Mouse (Mus musculus): ENCODE measurements around the gene Prnp. TPM values are rescaled to one million over a fixed set of nuclear protein-coding genes. Genes with fewer than 3 reads are reported as not detected.

The Prnp gene
- polyA plus RNA-seq, 1 experiment from 2014 or later = 103 TPM

DNA sequence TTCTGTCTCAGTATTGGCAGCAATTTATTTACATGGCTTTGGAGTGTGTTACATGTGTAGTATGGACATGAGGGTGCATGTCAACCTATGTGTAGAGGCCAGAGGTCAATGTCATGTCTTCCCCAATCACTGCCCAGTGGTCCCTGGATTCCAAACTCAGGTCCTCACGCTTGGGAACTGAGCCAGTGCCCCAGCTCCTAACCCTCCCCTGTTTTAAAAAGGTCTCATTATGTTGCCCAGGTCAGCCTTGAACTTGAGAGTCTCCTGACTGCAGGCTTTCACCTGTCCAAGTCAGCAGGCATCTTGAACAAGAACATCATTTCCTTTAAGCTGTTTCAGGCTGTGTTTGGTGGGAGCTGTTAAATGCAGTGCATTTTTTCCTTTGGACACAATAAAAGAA, 822 bp upstream of the Prnp start:
- H3K27ac ChIP-seq = no peak overlapping the region
- peak overlapping the region; percentile 71; the same call in 1 of the 2 replicates for H3K4me2 ChIP-seq
- H3K4me3 ChIP-seq = no peak overlapping the region
- no peak overlapping the region for H3K9ac ChIP-seq
- H3K4me1 ChIP-seq = peaks cover 38% of the 10 kb centered on the region
- ATAC-seq = no peak
- H3K27me3 ChIP-seq = no peaks in the 10 kb centered on the region
- H3K36me3 ChIP-seq (ENCODE audit: poor library complexity, severe bottlenecking) = peaks cover 4% of the 10 kb centered on the region; the same call in 1 of the 2 replicates
- 89% methylated on average over 1 of the region's 1 CpGs for WGBS
- no peaks in the 10 kb centered on the region for H3K9me3 ChIP-seq (replicated peaks)

DNA sequence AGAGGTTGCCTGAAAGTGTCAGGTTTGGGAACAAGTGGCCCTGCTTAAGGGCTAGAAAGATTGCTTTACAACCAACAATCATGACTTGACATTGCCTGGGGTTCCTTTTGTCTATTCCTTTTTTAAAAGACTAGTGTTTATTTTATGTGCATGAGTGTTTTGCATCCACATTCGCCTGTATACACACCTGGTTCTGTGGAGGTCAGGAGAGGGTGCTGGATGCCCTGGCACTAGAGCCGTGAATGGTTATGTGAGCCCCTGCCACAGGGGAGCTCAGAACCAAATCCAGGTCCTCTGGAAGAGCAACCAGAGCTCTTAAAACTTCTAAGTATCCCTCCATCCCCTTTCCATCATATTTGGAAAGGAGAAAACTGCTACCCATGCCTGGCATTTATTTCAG, 1.1 kb downstream of the Prnp start:
- Histone ChIP-seq H3K9me3 (replicated peaks) (no peaks in the 10 kb centered on the region), H3K9ac (peak overlapping the region; percentile 89), H3K27ac (0 out of 2 replicates have a peak overlapping the region, but pooled peaks have one; percentile 41), H3K4me1 (peaks cover 34% of the 10 kb centered on the region), H3K36me3 (ENCODE audit: poor library complexity, severe bottlenecking) (peaks cover 7% of the 10 kb centered on the region; the same call in 1 of the 2 replicates), H3K4me2 (peak overlapping the region; percentile 71), H3K4me3 (peak overlapping the region; percentile 70), H3K27me3 (no peaks in the 10 kb centered on the region)
- 54% methylated on average over 2 of the region's 2 CpGs for WGBS
- ATAC-seq = no peak

GRCm38 (mm10) chr2:131911341-131911740, 1.6 kb downstream of the Prnp start:
- peaks cover 34% of the 10 kb centered on the region for H3K4me1 ChIP-seq
- peak overlapping the region; percentile 89; the same call in 1 of the 2 replicates for H3K9ac ChIP-seq
- no peaks in the 10 kb centered on the region for H3K9me3 ChIP-seq (replicated peaks)
- 26% methylated on average over 4 of the region's 4 CpGs for WGBS
- peaks cover 12% of the 10 kb centered on the region; the same call in 1 of the 2 replicates for H3K36me3 ChIP-seq (ENCODE audit: poor library complexity, severe bottlenecking)
- H3K4me2 ChIP-seq = peak overlapping the region; percentile 71
- H3K27me3 ChIP-seq = no peaks in the 10 kb centered on the region
- H3K27ac ChIP-seq = peak overlapping the region; percentile 41; the same call in 1 of the 2 replicates
- ATAC-seq = no peak
- H3K4me3 ChIP-seq = peak overlapping the region; percentile 70

DNA sequence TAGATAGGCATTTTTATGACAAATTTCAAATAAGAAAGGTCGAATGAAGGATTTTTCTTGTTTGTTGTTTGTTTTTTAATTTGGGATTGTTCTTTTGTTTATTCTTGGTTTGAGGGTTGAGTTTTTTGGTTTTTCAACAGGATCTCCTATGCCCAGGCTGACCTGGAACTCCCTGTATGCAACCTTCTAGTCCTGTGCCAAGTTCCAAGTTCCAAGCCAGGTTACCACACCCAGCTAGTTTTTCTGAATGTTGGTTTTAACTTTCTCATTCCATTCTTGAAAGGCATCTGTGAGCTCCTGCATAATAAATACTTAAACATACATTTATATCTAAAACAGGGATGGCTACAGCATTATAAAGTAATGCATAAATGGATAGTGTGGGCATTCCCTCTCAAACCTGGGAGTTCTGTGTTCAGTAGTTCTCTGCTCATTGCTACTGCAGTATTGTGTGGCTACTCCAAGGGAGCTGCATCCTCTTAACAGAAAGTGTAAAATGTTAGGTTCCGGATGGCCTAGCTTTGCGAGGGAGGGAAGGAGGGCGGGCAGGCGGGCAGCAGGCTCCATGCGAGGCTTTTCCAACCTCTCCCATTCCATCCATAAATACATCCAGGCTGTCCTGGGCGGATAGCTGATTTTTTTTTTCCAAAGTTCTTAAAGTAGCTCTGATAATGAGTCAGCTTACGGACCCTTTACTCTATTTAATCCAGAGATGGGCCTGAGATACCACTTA, 3.0 kb downstream of the Prnp start:
- Histone ChIP-seq H3K27ac (no peak overlapping the region), H3K36me3 (ENCODE audit: poor library complexity, severe bottlenecking) (peaks cover 22% of the 10 kb centered on the region), H3K4me3 (no peak overlapping the region), H3K27me3 (no peaks in the 10 kb centered on the region), H3K9me3 (replicated peaks) (no peaks in the 10 kb centered on the region), H3K4me2 (peak overlapping the region; percentile 71), H3K9ac (no peak overlapping the region), H3K4me1 (peaks cover 34% of the 10 kb centered on the region)
- WGBS = 89% methylated on average over 8 of the region's 8 CpGs
- no peak for ATAC-seq

GRCm38 (mm10) chr2:131932275-131932902, 22.7 kb downstream of the Prnp start:
- Histone ChIP-seq H3K4me1 (peaks cover 15% of the 10 kb centered on the region), H3K36me3 (ENCODE audit: poor library complexity, severe bottlenecking) (peaks cover 15% of the 10 kb centered on the region), H3K9ac (no peak overlapping the region), H3K4me2 (no peak overlapping the region), H3K4me3 (no peak overlapping the region), H3K9me3 (replicated peaks) (no peaks in the 10 kb centered on the region), H3K27me3 (no peaks in the 10 kb centered on the region), H3K27ac (peak overlapping the region; percentile 28)
- 76% methylated on average over 7 of the region's 7 CpGs for WGBS
- ATAC-seq = peak; percentile 57; the same call in 1 of the 2 replicates

- peaks cover 15% of the 10 kb centered on the region for H3K4me1 ChIP-seq
- no peaks in the 10 kb centered on the region for H3K27me3 ChIP-seq
- peaks cover 17% of the 10 kb centered on the region for H3K36me3 ChIP-seq (ENCODE audit: poor library complexity, severe bottlenecking)
- H3K9me3 ChIP-seq (replicated peaks) = no peaks in the 10 kb centered on the region
- no peak overlapping the region for H3K4me3 ChIP-seq
- 20% methylated on average over 6 of the region's 6 CpGs for WGBS
- H3K27ac ChIP-seq = peak overlapping the region; percentile 28
- no peak overlapping the region for H3K4me2 ChIP-seq
- ATAC-seq = peak; percentile 30; the same call in 1 of the 2 replicates
- 0 out of 2 replicates have a peak overlapping the region, but pooled peaks have one; percentile 7 for H3K9ac ChIP-seq
Observed at GRCm38 (mm10) chr2:131933013-131933412, 23.3 kb downstream of the Prnp start.

- Histone ChIP-seq H3K27me3 (no peaks in the 10 kb centered on the region), H3K9ac (no peak overlapping the region), H3K4me1 (peaks cover 15% of the 10 kb centered on the region), H3K4me3 (no peak overlapping the region), H3K4me2 (no peak overlapping the region), H3K36me3 (ENCODE audit: poor library complexity, severe bottlenecking) (peaks cover 23% of the 10 kb centered on the region), H3K27ac (0 out of 2 replicates have a peak overlapping the region, but pooled peaks have one; percentile 2), H3K9me3 (replicated peaks) (no peaks in the 10 kb centered on the region)
- ATAC-seq = 0 out of 2 replicates have a peak, but pooled peaks have one; percentile 19
- WGBS = 33% methylated on average over 3 of the region's 3 CpGs
Observed at GRCm38 (mm10) chr2:131933598-131933997, 23.9 kb downstream of the Prnp start.

- H3K9me3 ChIP-seq (replicated peaks) = no peaks in the 10 kb centered on the region
- 88% methylated on average over 2 of the region's 2 CpGs for WGBS
- H3K27ac ChIP-seq = no peak overlapping the region
Observed at GRCm38 (mm10) chr2:131934243-131934642, 24.5 kb downstream of the Prnp start.

GRCm38 (mm10) chr2:131935390-131936105, 25.8 kb downstream of the Prnp start:
- Histone ChIP-seq H3K27me3 (no peaks in the 10 kb centered on the region), H3K27ac (no peak overlapping the region), H3K9me3 (replicated peaks) (no peaks in the 10 kb centered on the region), H3K4me2 (no peak overlapping the region), H3K36me3 (ENCODE audit: poor library complexity, severe bottlenecking) (peaks cover 23% of the 10 kb centered on the region), H3K4me3 (no peak overlapping the region), H3K4me1 (peaks cover 15% of the 10 kb centered on the region), H3K9ac (no peak overlapping the region)
- 83% methylated on average over 10 of the region's 10 CpGs for WGBS
- no peak for ATAC-seq

More at GRCm38 (mm10) chr2:131934243-131934642, 24.5 kb downstream of the Prnp start:
- no peak for ATAC-seq
- H3K4me1 ChIP-seq = peaks cover 15% of the 10 kb centered on the region
- no peak overlapping the region for H3K4me2 ChIP-seq
- no peak overlapping the region for H3K9ac ChIP-seq
- H3K36me3 ChIP-seq (ENCODE audit: poor library complexity, severe bottlenecking) = peaks cover 23% of the 10 kb centered on the region
- no peaks in the 10 kb centered on the region for H3K27me3 ChIP-seq
- H3K4me3 ChIP-seq = no peak overlapping the region

DNA sequence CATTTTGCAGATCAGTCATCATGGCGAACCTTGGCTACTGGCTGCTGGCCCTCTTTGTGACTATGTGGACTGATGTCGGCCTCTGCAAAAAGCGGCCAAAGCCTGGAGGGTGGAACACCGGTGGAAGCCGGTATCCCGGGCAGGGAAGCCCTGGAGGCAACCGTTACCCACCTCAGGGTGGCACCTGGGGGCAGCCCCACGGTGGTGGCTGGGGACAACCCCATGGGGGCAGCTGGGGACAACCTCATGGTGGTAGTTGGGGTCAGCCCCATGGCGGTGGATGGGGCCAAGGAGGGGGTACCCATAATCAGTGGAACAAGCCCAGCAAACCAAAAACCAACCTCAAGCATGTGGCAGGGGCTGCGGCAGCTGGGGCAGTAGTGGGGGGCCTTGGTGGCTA, 26.7 kb downstream of the Prnp start:
- H3K9ac ChIP-seq = no peak overlapping the region
- no peak overlapping the region for H3K4me3 ChIP-seq
- H3K9me3 ChIP-seq (replicated peaks) = no peaks in the 10 kb centered on the region
- H3K27me3 ChIP-seq = no peaks in the 10 kb centered on the region
- ATAC-seq = no peak
- no peak overlapping the region for H3K4me2 ChIP-seq
- WGBS = 95% methylated on average over 10 of the region's 10 CpGs
- no peak overlapping the region for H3K27ac ChIP-seq
- H3K36me3 ChIP-seq (ENCODE audit: poor library complexity, severe bottlenecking) = peaks cover 20% of the 10 kb centered on the region
- peaks cover 15% of the 10 kb centered on the region for H3K4me1 ChIP-seq

GRCm38 (mm10) chr2:131939404-131940111, 29.8 kb downstream of the Prnp start:
- peak; percentile 68 for ATAC-seq
- Histone ChIP-seq H3K36me3 (ENCODE audit: poor library complexity, severe bottlenecking) (peaks cover 20% of the 10 kb centered on the region), H3K4me1 (no peaks in the 10 kb centered on the region), H3K4me2 (no peak overlapping the region), H3K27ac (no peak overlapping the region), H3K4me3 (no peak overlapping the region), H3K9me3 (replicated peaks) (no peaks in the 10 kb centered on the region), H3K27me3 (no peaks in the 10 kb centered on the region), H3K9ac (no peak overlapping the region)
- 41% methylated on average over 8 of the region's 8 CpGs for WGBS
